Mouse (Mus musculus) liver, embryonic 16.5 days (tissue): ENCODE measurements around the gene Bach2. TPM values are rescaled to one million over a fixed set of nuclear protein-coding genes. Genes with fewer than 3 reads are reported as not detected.

ENCODE experiments used
- ATAC-seq: fragments of 200-750 bp; cut with Nextera tagmentation; 2 replicates; pipeline ENCODE4 v1.8.0; 2017; ENCODE audit warnings: low read depth, mild to moderate bottlenecking, moderate number of reproducible peaks, moderate library complexity
- H3K27ac ChIP-seq: fragments of 300-500 bp; sonication (generic); 2 replicates; pipeline ENCODE4 v1.5.1; 2014; ENCODE audit warnings: mild to moderate bottlenecking, low read length
- H3K27me3 ChIP-seq: fragments of 300-500 bp; sonication (generic); 2 replicates; pipeline ENCODE4 v1.6.1; 2014; ENCODE audit warnings: low read depth, low read length, mixed read lengths; ENCODE audit not compliant: control insufficient read depth, insufficient read depth
- H3K36me3 ChIP-seq: fragments of 300-500 bp; sonication (generic); 2 replicates; pipeline ENCODE4 v1.6.1; 2014; ENCODE audit warnings: mild to moderate bottlenecking; ENCODE audit not compliant: control insufficient read depth, insufficient read depth
- H3K4me1 ChIP-seq: fragments of 300-500 bp; sonication (generic); 2 replicates; pipeline ENCODE4 v1.6.1; 2014; ENCODE audit warnings: low read depth, low read length, mixed read lengths; ENCODE audit not compliant: control insufficient read depth
- H3K4me2 ChIP-seq: fragments of 300-500 bp; sonication (generic); 2 replicates; pipeline ENCODE4 v1.6.1; 2014; ENCODE audit warnings: low read depth, low read length, mixed read lengths
- H3K4me3 ChIP-seq: fragments of 300-500 bp; sonication (generic); 2 replicates; pipeline ENCODE4 v1.5.1; 2014; ENCODE audit warnings: low read depth, mild to moderate bottlenecking, low read length
- H3K9ac ChIP-seq: fragments of 300-500 bp; sonication (generic); 2 replicates; pipeline ENCODE4 v1.6.1; 2014; ENCODE audit warnings: low read depth, low read length
- H3K9me3 ChIP-seq: fragments of 300-500 bp; sonication (generic); replicated peaks from 2 replicates; pipeline ENCODE4 v1.6.1; 2016; ENCODE audit warnings: low read length; ENCODE audit not compliant: control insufficient read depth
- WGBS: fragments of 180-500 bp; shearing (Covaris S2); extraction: QIAGEN DNeasy Blood & Tissue Kit; methylation state at CpG from one replicate; pipeline ENCODE4 v1.1.7; 2014; ENCODE audit not compliant: insufficient replicate concordance; 5-methylcytosine and 5-hydroxymethylcytosine counted together
- polyA plus RNA-seq: library from polyadenylated mRNA; unstranded; fragments of >200 nt; fragmentation: Nextera tagmentation; extraction: Ambion mirVana; gene quantifications from 2 replicates; pipeline ENCODE4 v1.2.1, GENCODE M21; 2015

The Bach2 gene
- polyA plus RNA-seq, 1 experiment from 2014 or later, result 1.5 TPM

- Histone ChIP-seq H3K36me3 (no peaks in the 10 kb centered on the region), H3K27me3 (no peaks in the 10 kb centered on the region), H3K4me3 (no peak overlapping the region), H3K27ac (0 out of 2 replicates have a peak overlapping the region, but pooled peaks have one; percentile 15), H3K4me2 (no peak overlapping the region), H3K9me3 (no peaks in the 10 kb centered on the region), H3K9ac (no peak overlapping the region), H3K4me1 (peaks cover 3% of the 10 kb centered on the region; the same call in 1 of the 2 replicates)
- 51% methylated on average over 6 of the region's 6 CpGs for WGBS
- ATAC-seq, result peak; percentile 54; the same call in 1 of the 2 replicates
Measured at GRCm38 (mm10) chr4:32518842-32519578, 280.4 kb downstream of the Bach2 start.

GRCm38 (mm10) chr4:32520628-32521360 lies 282.2 kb downstream of the Bach2 start:
- H3K9ac ChIP-seq, result no peak overlapping the region
- H3K9me3 ChIP-seq, result no peaks in the 10 kb centered on the region
- peak; percentile 37; the same call in 1 of the 2 replicates for ATAC-seq
- 58% methylated on average over 18 of the region's 18 CpGs for WGBS
- no peaks in the 10 kb centered on the region for H3K36me3 ChIP-seq
- no peak overlapping the region for H3K4me3 ChIP-seq
- H3K27me3 ChIP-seq, result no peaks in the 10 kb centered on the region
- H3K4me1 ChIP-seq, result peaks cover 3% of the 10 kb centered on the region; the same call in 1 of the 2 replicates
- no peak overlapping the region for H3K27ac ChIP-seq
- no peak overlapping the region for H3K4me2 ChIP-seq

- H3K27ac ChIP-seq, result no peak overlapping the region
- H3K4me2 ChIP-seq, result no peak overlapping the region
- no peaks in the 10 kb centered on the region for H3K27me3 ChIP-seq
- ATAC-seq, result no peak
- peaks cover 3% of the 10 kb centered on the region; the same call in 1 of the 2 replicates for H3K4me1 ChIP-seq
- H3K4me3 ChIP-seq, result no peak overlapping the region
- WGBS, result 55% methylated on average over 6 of the region's 6 CpGs
- H3K36me3 ChIP-seq, result no peaks in the 10 kb centered on the region
- H3K9ac ChIP-seq, result no peak overlapping the region
- H3K9me3 ChIP-seq, result no peaks in the 10 kb centered on the region
Measured at GRCm38 (mm10) chr4:32521361-32521740, 282.7 kb downstream of the Bach2 start.

- WGBS, result 34% methylated on average over 2 of the region's 2 CpGs
- Histone ChIP-seq H3K4me2 (no peak overlapping the region), H3K9me3 (no peaks in the 10 kb centered on the region), H3K27me3 (no peaks in the 10 kb centered on the region), H3K4me1 (peaks cover 3% of the 10 kb centered on the region; the same call in 1 of the 2 replicates), H3K4me3 (no peak overlapping the region), H3K27ac (no peak overlapping the region), H3K36me3 (no peaks in the 10 kb centered on the region), H3K9ac (no peak overlapping the region)
- ATAC-seq, result no peak
Measured at GRCm38 (mm10) chr4:32522013-32522412, 283.4 kb downstream of the Bach2 start.

GRCm38 (mm10) chr4:32524282-32524681 lies 285.7 kb downstream of the Bach2 start:
- Histone ChIP-seq H3K4me1 (peaks cover 3% of the 10 kb centered on the region; the same call in 1 of the 2 replicates), H3K36me3 (no peaks in the 10 kb centered on the region), H3K4me3 (no peak overlapping the region), H3K27ac (no peak overlapping the region), H3K9ac (no peak overlapping the region), H3K27me3 (no peaks in the 10 kb centered on the region), H3K9me3 (no peaks in the 10 kb centered on the region), H3K4me2 (no peak overlapping the region)
- 21% methylated on average over 2 of the region's 2 CpGs for WGBS
- no peak for ATAC-seq

- no peak overlapping the region for H3K4me3 ChIP-seq
- no peak overlapping the region for H3K4me2 ChIP-seq
- H3K9me3 ChIP-seq, result no peaks in the 10 kb centered on the region
- peaks cover 3% of the 10 kb centered on the region; the same call in 1 of the 2 replicates for H3K4me1 ChIP-seq
- H3K9ac ChIP-seq, result no peak overlapping the region
- H3K27me3 ChIP-seq, result no peaks in the 10 kb centered on the region
- WGBS, result 53% methylated on average over 5 of the region's 5 CpGs
- no peak for ATAC-seq
- no peak overlapping the region for H3K27ac ChIP-seq
- H3K36me3 ChIP-seq, result no peaks in the 10 kb centered on the region
Measured at GRCm38 (mm10) chr4:32525000-32525399, 286.4 kb downstream of the Bach2 start.

GRCm38 (mm10) chr4:32526228-32526836 lies 287.7 kb downstream of the Bach2 start:
- Histone ChIP-seq H3K4me1 (peaks cover 2% of the 10 kb centered on the region; the same call in 1 of the 2 replicates), H3K9ac (no peak overlapping the region), H3K36me3 (no peaks in the 10 kb centered on the region), H3K27ac (no peak overlapping the region), H3K4me2 (no peak overlapping the region), H3K9me3 (no peaks in the 10 kb centered on the region), H3K4me3 (no peak overlapping the region), H3K27me3 (no peaks in the 10 kb centered on the region)
- no peak for ATAC-seq
- whole genome bisulfite sequencing, result 60% methylated on average over 9 of the region's 9 CpGs

- Histone ChIP-seq H3K27me3 (no peaks in the 10 kb centered on the region), H3K27ac (no peak overlapping the region), H3K4me3 (no peak overlapping the region), H3K4me2 (no peak overlapping the region), H3K9me3 (no peaks in the 10 kb centered on the region), H3K36me3 (no peaks in the 10 kb centered on the region), H3K9ac (no peak overlapping the region), H3K4me1 (no peaks in the 10 kb centered on the region)
- ATAC-seq, result no peak
- 72% methylated on average over 17 of the region's 17 CpGs for WGBS
Measured at GRCm38 (mm10) chr4:32529443-32529995, 290.9 kb downstream of the Bach2 start.
